Mouse (Mus musculus): ENCODE results near the gene Phrf1.

The Phrf1 gene

DNA sequence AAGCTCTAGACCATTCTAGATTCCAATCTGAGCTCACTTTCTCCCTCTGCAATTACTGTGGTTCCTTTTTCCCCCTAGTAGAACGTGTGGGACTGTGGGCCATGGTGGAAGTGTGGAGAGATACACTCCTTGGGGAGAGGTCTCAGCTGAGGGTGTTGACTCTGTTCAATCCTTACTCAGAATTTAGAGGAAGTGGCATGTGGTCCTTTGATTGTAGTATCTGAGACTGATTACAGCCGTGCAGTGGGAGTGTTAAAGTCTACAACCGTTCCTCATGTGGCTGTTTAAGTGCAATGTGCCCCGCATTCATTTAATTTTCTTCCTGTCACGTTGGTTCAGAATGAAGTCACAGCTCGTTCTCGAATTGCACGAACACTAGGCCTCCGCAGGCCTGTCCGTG lies 27.6 kb downstream of the Phrf1 start:
- no peak for DNase-seq (ENCODE audit: low spot score)

DNA sequence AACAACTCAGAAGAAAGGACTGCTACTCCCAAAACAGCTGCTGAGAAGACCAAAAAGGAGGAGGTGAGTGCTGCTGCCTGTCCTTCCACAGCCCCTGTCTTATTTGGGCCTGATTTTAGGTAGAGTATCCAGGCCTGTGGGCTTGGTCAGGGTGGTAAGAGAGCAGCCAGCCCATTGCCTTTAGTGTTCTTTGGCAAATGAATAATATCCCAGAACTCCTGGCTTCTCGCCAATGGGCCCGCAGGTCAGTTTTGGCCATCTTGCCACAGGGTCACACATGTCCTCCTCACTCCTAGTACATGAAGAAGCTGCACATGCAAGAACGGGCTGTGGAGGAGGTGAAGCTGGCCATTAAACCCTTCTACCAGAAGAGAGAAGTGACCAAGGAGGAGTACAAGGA lies 32.9 kb downstream of the Phrf1 start:
- DNase-seq (ENCODE audit: low spot score): no peak

DNA sequence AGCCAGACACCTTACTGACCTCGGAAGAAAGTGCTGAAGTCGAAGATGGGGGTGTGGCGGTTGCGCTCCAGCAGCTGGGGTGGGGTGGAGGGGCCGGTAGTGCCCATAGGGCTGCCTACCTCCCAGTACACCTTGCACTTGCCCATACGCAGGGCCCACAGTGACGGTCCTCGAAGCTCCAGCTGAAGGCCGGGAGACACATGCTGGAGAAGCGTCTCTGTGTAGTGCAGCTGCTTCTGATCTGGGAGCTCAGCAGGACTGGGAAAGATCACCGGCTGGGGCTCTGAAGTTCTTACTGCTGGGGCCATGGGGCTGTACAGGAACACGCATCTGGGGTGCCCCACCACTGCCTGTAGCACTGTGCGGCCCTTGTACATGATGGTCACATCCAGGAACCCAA lies 35.1 kb downstream of the Phrf1 start:
- DNase-seq (ENCODE audit: low spot score): no peak

GRCm38 (mm10) chr7:141264041-141264700 lies 35.6 kb downstream of the Phrf1 start:
- DNase-seq (ENCODE audit: low spot score): no peak

GRCm38 (mm10) chr7:141264761-141265410 lies 36.3 kb downstream of the Phrf1 start:
- DNase-seq (ENCODE audit: low spot score): peak; percentile 28

- no peak for DNase-seq (ENCODE audit: low spot score)
These were observed 36.8 kb downstream of the Phrf1 start for GRCm38 (mm10) chr7:141265411-141265738.

GRCm38 (mm10) chr7:141265739-141266561 lies 37.4 kb downstream of the Phrf1 start, which contains the start of gene Irf7:
Gene Irf7 (minus strand): TSS chr7:141266481.
- DNase-seq (ENCODE audit: low spot score): peak; percentile 83

- DNase-seq (ENCODE audit: low spot score): peak; percentile 62
These were observed 40.1 kb downstream of the Phrf1 start for GRCm38 (mm10) chr7:141268466-141269272.

DNA sequence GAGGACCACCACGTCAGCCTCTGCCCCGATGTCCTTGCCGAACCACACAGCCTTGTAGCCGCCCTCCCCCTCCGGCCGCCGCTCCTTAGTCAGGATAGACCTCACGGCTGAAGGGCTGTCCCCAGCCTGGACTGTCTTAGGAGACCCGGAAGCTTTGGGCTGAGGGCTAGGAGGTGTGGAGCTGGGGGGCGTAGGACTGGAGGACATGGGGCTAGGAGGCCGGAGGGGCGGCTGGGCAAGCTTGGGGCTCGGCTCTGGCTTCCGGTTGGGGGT lies 40.6 kb downstream of the Phrf1 start:
- DNase-seq (ENCODE audit: low spot score): no peak

- no peak for DNase-seq (ENCODE audit: low spot score)
These were observed 42.0 kb downstream of the Phrf1 start for GRCm38 (mm10) chr7:141270631-141271030.

GRCm38 (mm10) chr7:141275356-141275755 lies 46.8 kb downstream of the Phrf1 start:
- no peak for DNase-seq (ENCODE audit: low spot score)

- DNase-seq (ENCODE audit: low spot score): no peak
These were observed 48.0 kb downstream of the Phrf1 start, which contains the start of gene Cdhr5 for GRCm38 (mm10) chr7:141276546-141276945. Gene Cdhr5 (minus strand): TSS chr7:141276786.

GRCm38 (mm10) chr7:141277701-141278678 lies 49.4 kb downstream of the Phrf1 start:
- no peak for DNase-seq (ENCODE audit: low spot score)

DNA sequence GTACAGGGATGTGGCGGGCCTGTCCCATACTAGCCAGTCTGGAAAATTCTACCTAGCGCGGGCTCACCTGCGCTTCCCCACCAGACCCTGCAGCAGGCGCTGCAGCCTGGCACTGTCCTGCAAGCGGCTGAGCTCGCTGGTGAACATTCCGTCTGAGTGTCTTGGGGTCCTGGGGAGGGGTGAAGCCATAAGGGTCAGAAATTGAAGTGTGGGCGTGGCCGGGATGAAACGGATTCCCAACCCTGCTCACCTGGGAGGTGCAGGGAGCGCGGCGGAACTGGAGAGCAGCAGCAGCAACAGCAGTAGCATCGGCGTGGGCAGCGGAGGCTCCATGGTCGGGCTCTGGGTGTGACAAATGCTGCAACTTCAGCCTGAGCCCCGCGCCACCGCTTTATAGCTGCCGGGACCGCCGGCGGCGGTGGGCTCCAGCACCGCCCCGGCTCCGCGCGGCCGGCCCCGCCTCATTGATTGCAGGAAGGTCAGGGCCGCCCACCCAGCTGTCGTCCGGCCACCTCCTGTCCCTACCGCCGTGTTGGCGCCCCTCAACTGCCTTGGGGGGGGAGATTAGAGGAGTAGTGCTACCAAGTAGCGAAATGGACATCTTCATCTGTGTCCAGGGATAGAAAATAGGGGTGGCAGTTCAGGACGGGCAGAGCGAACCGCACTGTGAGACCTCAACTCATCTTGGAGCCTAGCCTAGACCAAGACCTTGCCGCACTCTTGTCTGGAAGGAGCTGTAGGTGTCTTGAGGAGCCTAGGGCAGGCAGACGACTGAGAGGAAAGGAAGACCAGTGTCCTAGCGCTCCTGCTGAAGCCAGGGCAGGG lies 50.4 kb downstream of the Phrf1 start, which contains the start of gene Sct:
Gene Sct, minus strand, starts transcription at position 368 of the 825 bp plus-strand sequence.
- DNase-seq (ENCODE audit: low spot score): no peak

- DNase-seq (ENCODE audit: low spot score): no peak
These were observed 52.9 kb downstream of the Phrf1 start for GRCm38 (mm10) chr7:141281442-141281841.

DNA sequence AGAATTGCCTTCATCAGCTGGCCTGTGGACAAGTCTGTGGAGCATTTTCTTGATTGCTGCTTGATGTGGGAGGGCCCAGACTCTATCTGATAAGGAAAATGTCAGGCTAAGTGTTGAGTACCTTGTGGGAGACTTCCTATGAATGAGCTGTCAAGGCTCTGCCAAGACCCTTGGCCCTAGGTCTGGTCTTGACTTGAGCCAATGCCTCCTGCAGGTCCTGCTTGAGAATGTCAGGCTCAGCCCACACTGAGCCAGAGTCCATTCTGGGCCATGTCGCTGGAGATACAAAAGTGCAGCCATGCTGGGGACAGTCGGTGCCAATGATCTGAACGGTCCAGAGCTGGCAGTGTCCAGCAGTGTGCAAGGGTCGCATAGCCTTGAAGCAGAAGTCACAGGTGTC lies 54.2 kb downstream of the Phrf1 start:
- no peak for DNase-seq (ENCODE audit: low spot score)

DNA sequence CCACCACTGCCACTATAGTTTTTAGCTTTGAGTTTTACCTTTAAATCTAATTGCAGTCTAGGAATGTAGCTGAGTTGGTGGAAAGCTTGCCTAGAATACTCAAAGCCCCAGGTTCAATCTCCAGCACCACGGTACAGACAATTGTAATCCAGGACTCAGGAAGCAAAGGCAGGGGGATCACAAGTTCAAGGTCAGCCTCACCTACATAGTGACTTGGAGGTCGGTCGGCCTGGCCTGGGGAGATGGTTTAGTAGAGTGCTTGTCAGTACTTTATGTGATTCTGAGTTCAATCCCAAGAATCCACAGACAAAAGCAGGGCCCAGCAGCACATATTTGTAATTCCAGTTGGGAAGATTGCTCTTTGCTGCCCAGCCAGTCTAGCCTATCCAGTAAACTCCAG lies 59.5 kb downstream of the Phrf1 start:
- DNase-seq (ENCODE audit: low spot score): no peak

GRCm38 (mm10) chr7:141291921-141292582 lies 63.5 kb downstream of the Phrf1 start, which contains the start of gene Drd4:
Gene Drd4 (plus strand): TSS chr7:141292006.
- no peak for DNase-seq (ENCODE audit: low spot score)

DNA sequence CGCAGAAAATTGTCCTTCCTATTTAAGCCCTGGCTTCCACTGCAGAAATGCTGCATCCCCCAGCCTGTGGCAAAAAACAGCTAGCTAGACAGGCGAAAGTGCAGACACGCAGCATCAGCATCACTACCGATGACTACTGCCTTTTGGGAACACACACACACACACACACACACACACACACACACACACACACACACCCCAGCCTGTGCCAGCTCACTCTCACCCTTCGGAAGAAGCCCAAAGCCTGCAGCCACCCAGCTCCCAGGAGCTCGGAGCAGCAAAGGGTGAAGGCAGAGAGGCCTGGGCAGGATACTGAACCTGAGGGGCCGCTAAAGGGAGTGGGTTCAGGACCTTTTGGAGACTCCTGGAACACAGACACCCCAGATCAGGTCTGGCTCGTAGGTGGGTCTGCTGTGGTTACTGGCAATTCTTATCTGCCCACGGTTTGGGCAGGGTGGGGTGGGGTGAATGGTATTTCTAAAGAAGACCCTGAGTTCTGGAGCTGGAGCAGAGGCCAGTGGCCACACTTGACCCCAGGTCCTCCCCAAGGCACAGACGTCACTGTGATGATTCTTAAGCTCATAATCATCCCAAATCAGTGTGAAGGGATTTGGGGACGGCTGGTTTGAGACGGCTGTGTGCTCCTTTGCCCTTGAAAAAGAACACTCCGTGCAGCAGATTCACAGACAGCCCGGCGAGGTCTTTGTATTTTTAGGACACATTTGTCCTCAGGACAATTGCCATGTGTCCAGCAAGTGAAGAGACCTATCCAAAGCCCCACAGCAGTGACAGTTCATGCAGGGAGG lies 64.2 kb downstream of the Phrf1 start:
- no peak for DNase-seq (ENCODE audit: low spot score)
